Mouse (Mus musculus) forebrain, embryonic 12.5 days (tissue): ENCODE measurements around the gene Mum1. TPM values are rescaled to one million over a fixed set of nuclear protein-coding genes. Genes with fewer than 3 reads are reported as not detected.
"Not testable (repeated sequence)": the region's sequence is repeated elsewhere in the genome, so short reads cannot be mapped to it uniquely, and the experiment has no call there.

ENCODE experiments used
- ATAC-seq: fragments of 200-750 bp; cut with Nextera tagmentation; 2 replicates; pipeline ENCODE4 v1.8.0; 2017; ENCODE audit warnings: moderate TSS enrichment; ENCODE audit not compliant: low FRiP score
- H3K27ac ChIP-seq: fragments of 300-500 bp; sonication (generic); 2 replicates; pipeline ENCODE4 v1.5.1; 2016; ENCODE audit warnings: mild to moderate bottlenecking
- H3K27me3 ChIP-seq: fragments of 300-500 bp; sonication (generic); 2 replicates; pipeline ENCODE4 v1.6.1; 2016; ENCODE audit warnings: mild to moderate bottlenecking
- H3K36me3 ChIP-seq: fragments of 300-500 bp; sonication (generic); replicated peaks from 2 replicates; pipeline ENCODE4 v1.6.1; 2016; ENCODE audit warnings: mild to moderate bottlenecking
- H3K4me1 ChIP-seq: fragments of 300-500 bp; sonication (generic); 2 replicates; pipeline ENCODE4 v1.6.1; 2016
- H3K4me2 ChIP-seq: fragments of 300-500 bp; sonication (generic); 2 replicates; pipeline ENCODE4 v1.6.1; 2016; ENCODE audit warnings: mild to moderate bottlenecking, moderate library complexity
- H3K4me3 ChIP-seq: fragments of 300-500 bp; sonication (generic); replicated peaks from 2 replicates; pipeline ENCODE4 v1.5.1; 2016; ENCODE audit warnings: mild to moderate bottlenecking
- H3K9ac ChIP-seq: fragments of 300-500 bp; sonication (generic); 2 replicates; pipeline ENCODE4 v1.6.1; 2016; ENCODE audit warnings: mild to moderate bottlenecking
- H3K9me3 ChIP-seq: fragments of 300-500 bp; sonication (generic); 2 replicates; pipeline ENCODE4 v1.6.1; 2016
- WGBS: fragments of 180-500 bp; shearing (Covaris S2); methylation state at CpG from one replicate; pipeline ENCODE4 v1.1.7; 2016; 5-methylcytosine and 5-hydroxymethylcytosine counted together
- polyA plus RNA-seq: library from polyadenylated mRNA; unstranded; fragments of >200 nt; fragmentation: Nextera tagmentation; extraction: Ambion mirVana; gene quantifications from 2 replicates; pipeline ENCODE4 v1.2.1, GENCODE M21; 2016

Gene Mum1
- polyA plus RNA-seq, 1 experiment from 2014 or later, result 58.4 TPM

GRCm38 (mm10) chr10:80193976-80194375 lies 32.3 kb upstream of the Mum1 start:
- WGBS, result 41% methylated on average over 6 of the region's 6 CpGs
- H3K4me3 ChIP-seq, result no peak overlapping the region
- peaks cover 74% of the 10 kb centered on the region for H3K4me1 ChIP-seq
- ATAC-seq, result no peak
- no peaks in the 10 kb centered on the region for H3K9me3 ChIP-seq
- peaks cover 34% of the 10 kb centered on the region for H3K27me3 ChIP-seq
- H3K36me3 ChIP-seq, result peaks cover 3% of the 10 kb centered on the region
- H3K4me2 ChIP-seq, result no peak overlapping the region
- H3K27ac ChIP-seq, result peak overlapping the region; percentile 78
- no peak overlapping the region for H3K9ac ChIP-seq

GRCm38 (mm10) chr10:80194441-80194840 lies 31.8 kb upstream of the Mum1 start:
- H3K9me3 ChIP-seq, result no peaks in the 10 kb centered on the region
- no peak overlapping the region for H3K4me3 ChIP-seq
- peaks cover 31% of the 10 kb centered on the region for H3K27me3 ChIP-seq
- no peak overlapping the region for H3K9ac ChIP-seq
- WGBS, result 7% methylated on average over 8 of the region's 8 CpGs
- ATAC-seq, result no peak
- H3K4me1 ChIP-seq, result peaks cover 71% of the 10 kb centered on the region
- no peaks in the 10 kb centered on the region for H3K36me3 ChIP-seq
- H3K27ac ChIP-seq, result peak overlapping the region; percentile 78
- no peak overlapping the region for H3K4me2 ChIP-seq

GRCm38 (mm10) chr10:80196167-80196566 lies 30.1 kb upstream of the Mum1 start:
- Histone ChIP-seq H3K9ac (no peak overlapping the region), H3K9me3 (no peaks in the 10 kb centered on the region), H3K4me1 (peaks cover 65% of the 10 kb centered on the region), H3K4me3 (no peak overlapping the region), H3K36me3 (no peaks in the 10 kb centered on the region), H3K27ac (no peak overlapping the region), H3K27me3 (peaks cover 20% of the 10 kb centered on the region; the same call in 1 of the 2 replicates), H3K4me2 (no peak overlapping the region)
- WGBS, result 85% methylated on average over 1 of the region's 1 CpGs
- ATAC-seq, result no peak

- H3K9ac ChIP-seq, result peak overlapping the region; percentile 33; the same call in 1 of the 2 replicates
- no peaks in the 10 kb centered on the region for H3K36me3 ChIP-seq
- H3K4me2 ChIP-seq, result no peak overlapping the region
- peaks cover 59% of the 10 kb centered on the region for H3K4me1 ChIP-seq
- ATAC-seq, result no peak
- no peak overlapping the region for H3K27ac ChIP-seq
- H3K4me3 ChIP-seq, result no peak overlapping the region
- 33% methylated on average over 33 of the region's 33 CpGs for WGBS
- peaks cover 19% of the 10 kb centered on the region; the same call in 1 of the 2 replicates for H3K27me3 ChIP-seq
- no peaks in the 10 kb centered on the region for H3K9me3 ChIP-seq
Observed at GRCm38 (mm10) chr10:80196778-80197581, 29.3 kb upstream of the Mum1 start.

GRCm38 (mm10) chr10:80199440-80200008 lies 26.7 kb upstream of the Mum1 start:
- Histone ChIP-seq H3K9me3 (no peaks in the 10 kb centered on the region), H3K4me1 (peaks cover 48% of the 10 kb centered on the region), H3K9ac (no peak overlapping the region), H3K4me3 (no peak overlapping the region), H3K27ac (no peak overlapping the region), H3K4me2 (no peak overlapping the region), H3K36me3 (no peaks in the 10 kb centered on the region), H3K27me3 (peaks cover 10% of the 10 kb centered on the region; the same call in 1 of the 2 replicates)
- ATAC-seq, result peak; percentile 71
- 55% methylated on average over 3 of the region's 3 CpGs for WGBS

- Histone ChIP-seq H3K27me3 (peaks cover 14% of the 10 kb centered on the region), H3K9ac (no peak overlapping the region), H3K9me3 (no peaks in the 10 kb centered on the region), H3K36me3 (no peaks in the 10 kb centered on the region), H3K4me3 (no peak overlapping the region), H3K4me2 (no peak overlapping the region), H3K27ac (no peak overlapping the region), H3K4me1 (peaks cover 40% of the 10 kb centered on the region)
- WGBS, result 75% methylated on average over 6 of the region's 6 CpGs
- ATAC-seq, result no peak
Observed at GRCm38 (mm10) chr10:80200485-80200884, 25.7 kb upstream of the Mum1 start.

- H3K4me3 ChIP-seq, result no peak overlapping the region
- no peak for ATAC-seq
- no peak overlapping the region for H3K4me2 ChIP-seq
Observed at GRCm38 (mm10) chr10:80204055-80204454, 22.2 kb upstream of the Mum1 start.

GRCm38 (mm10) chr10:80207201-80207600 lies 19.0 kb upstream of the Mum1 start:
- Histone ChIP-seq H3K27ac (no peak overlapping the region), H3K4me1 (peaks cover 37% of the 10 kb centered on the region), H3K4me3 (no peak overlapping the region), H3K9ac (peak overlapping the region; percentile 17; the same call in 1 of the 2 replicates), H3K4me2 (no peak overlapping the region), H3K9me3 (no peaks in the 10 kb centered on the region), H3K36me3 (no peaks in the 10 kb centered on the region), H3K27me3 (peaks cover 4% of the 10 kb centered on the region)
- no peak for ATAC-seq
- 55% methylated on average over 1 of the region's 1 CpGs for WGBS

More at GRCm38 (mm10) chr10:80204055-80204454, 22.2 kb upstream of the Mum1 start:
- H3K9ac ChIP-seq, result no peak overlapping the region
- H3K36me3 ChIP-seq, result no peaks in the 10 kb centered on the region
- no peaks in the 10 kb centered on the region for H3K9me3 ChIP-seq
- H3K27ac ChIP-seq, result peak overlapping the region; percentile 67
- peaks cover 42% of the 10 kb centered on the region for H3K4me1 ChIP-seq
- 13% methylated on average over 7 of the region's 7 CpGs for WGBS
- H3K27me3 ChIP-seq, result peaks cover 4% of the 10 kb centered on the region; the same call in 1 of the 2 replicates

- H3K36me3 ChIP-seq, result no peaks in the 10 kb centered on the region
- H3K9me3 ChIP-seq, result no peaks in the 10 kb centered on the region
- H3K4me2 ChIP-seq, result no peak overlapping the region
- no peak for ATAC-seq
- peaks cover 4% of the 10 kb centered on the region for H3K27me3 ChIP-seq
- H3K27ac ChIP-seq, result no peak overlapping the region
- H3K9ac ChIP-seq, result peak overlapping the region; percentile 17; the same call in 1 of the 2 replicates
- 50% methylated on average over 10 of the region's 10 CpGs for WGBS
- no peak overlapping the region for H3K4me3 ChIP-seq
- peaks cover 37% of the 10 kb centered on the region for H3K4me1 ChIP-seq
Observed at GRCm38 (mm10) chr10:80207676-80208075, 18.6 kb upstream of the Mum1 start.

GRCm38 (mm10) chr10:80208248-80208647 lies 18.0 kb upstream of the Mum1 start:
- H3K4me3 ChIP-seq, result no peak overlapping the region
- H3K36me3 ChIP-seq, result no peaks in the 10 kb centered on the region
- H3K4me1 ChIP-seq, result peaks cover 37% of the 10 kb centered on the region
- H3K9ac ChIP-seq, result no peak overlapping the region
- H3K27me3 ChIP-seq, result peaks cover 4% of the 10 kb centered on the region
- peak overlapping the region; percentile 35; the same call in 1 of the 2 replicates for H3K4me2 ChIP-seq
- H3K27ac ChIP-seq, result 0 out of 2 replicates have a peak overlapping the region, but pooled peaks have one; percentile 72
- no peak for ATAC-seq
- H3K9me3 ChIP-seq, result no peaks in the 10 kb centered on the region
- WGBS, result 82% methylated on average over 4 of the region's 4 CpGs

- H3K4me2 ChIP-seq, result peak overlapping the region; percentile 35
- no peak overlapping the region for H3K4me3 ChIP-seq
- H3K4me1 ChIP-seq, result peaks cover 34% of the 10 kb centered on the region
- H3K27ac ChIP-seq, result peak overlapping the region; percentile 72
- H3K36me3 ChIP-seq, result no peaks in the 10 kb centered on the region
- 0 out of 2 replicates have a peak overlapping the region, but pooled peaks have one; percentile 29 for H3K9ac ChIP-seq
- H3K27me3 ChIP-seq, result peaks cover 4% of the 10 kb centered on the region
- WGBS, result 4% methylated on average over 24 of the region's 24 CpGs
- ATAC-seq, result peak; percentile 63
- H3K9me3 ChIP-seq, result no peaks in the 10 kb centered on the region
Observed at GRCm38 (mm10) chr10:80208841-80209371, 17.3 kb upstream of the Mum1 start.

GRCm38 (mm10) chr10:80211547-80212103 lies 14.6 kb upstream of the Mum1 start:
- ATAC-seq, H3K27ac ChIP-seq, H3K27me3 ChIP-seq, H3K4me2 ChIP-seq, H3K9me3 ChIP-seq, H3K4me3 ChIP-seq, H3K9ac ChIP-seq, H3K36me3 ChIP-seq: not testable (repeated sequence)
- H3K4me1 ChIP-seq, result peaks cover 46% of the 10 kb centered on the region
- 71% methylated on average over 7 of the region's 7 CpGs for WGBS
